Mouse (Mus musculus) hematopoietic stem cell, adult 5-6 weeks (primary cell): ENCODE results near the gene Csf2rb. TPM values are rescaled to one million over a fixed set of nuclear protein-coding genes. Genes with fewer than 3 reads are reported as not detected.
"Not testable (repeated sequence)": the region's sequence is repeated elsewhere in the genome, so short reads cannot be mapped to it uniquely, and the experiment has no call there.

Source experiments
- ATAC-seq, 2 experiments: fragments of 125-278 bp in 1 of 2; replicated peaks in 1 of 2; 2 replicates each; pipeline ENCODE4 v1.8.0; 2016 to 2017; ENCODE audit warnings: inconsistent platforms in 2 of 2, mild to moderate bottlenecking in 2 of 2, moderate number of reproducible peaks in 2 of 2, low read depth in 1 of 2, moderate TSS enrichment in 1 of 2; ENCODE audit not compliant: low FRiP score in 2 of 2, poor library complexity in 2 of 2, severe bottlenecking in 2 of 2, insufficient read depth in 1 of 2, low TSS enrichment in 1 of 2
- total RNA-seq: library from RNA; stranded (forward); fragments of 172-1452, 232-1000 nt; gene quantifications from 2 replicates; pipeline ENCODE4 v1.2.3, GENCODE M21; 2017

Csf2rb gene
- total RNA-seq, 1 experiment from 2014 or later: 21.4 TPM

GRCm38 (mm10) chr15:78320825-78321496 is 4.6 kb upstream of the Csf2rb start:
- ATAC-seq: peak; percentile 83 to 86

- no peak for ATAC-seq
These were observed 2.2 kb upstream of the Csf2rb start for GRCm38 (mm10) chr15:78323366-78323765.

- ATAC-seq: no peak
These were observed 1.3 kb upstream of the Csf2rb start for GRCm38 (mm10) chr15:78324294-78324693.

GRCm38 (mm10) chr15:78326747-78327146 is 1.2 kb downstream of the Csf2rb start:
- no peak for ATAC-seq

DNA sequence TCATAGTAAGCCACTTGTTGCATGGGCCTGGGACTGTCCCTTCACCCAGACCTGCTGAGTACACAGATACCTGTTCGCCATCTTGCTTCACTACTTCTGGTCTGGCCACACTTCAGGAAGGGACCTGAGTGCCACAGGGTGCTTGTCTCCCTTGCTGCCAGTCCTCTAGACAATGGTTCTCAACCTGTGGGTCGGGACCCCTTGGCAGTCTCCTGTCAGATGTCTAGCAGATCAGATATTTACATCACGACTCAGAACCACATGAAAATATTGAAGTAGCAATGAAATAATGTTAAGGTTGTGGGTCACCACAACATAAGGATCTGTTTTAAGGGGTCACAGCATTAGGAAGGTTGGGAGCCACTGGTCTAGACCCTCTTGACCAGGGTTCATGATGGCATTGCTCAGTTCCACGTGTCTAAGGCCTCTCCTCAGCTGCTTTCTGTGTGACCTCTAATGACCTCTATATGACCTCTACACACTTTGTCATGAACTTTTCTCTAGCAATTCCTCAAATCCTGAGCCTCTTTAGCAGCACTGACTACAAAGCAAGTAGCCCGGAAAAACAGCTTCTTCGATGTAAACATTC is 2.3 kb downstream of the Csf2rb start:
- not testable (repeated sequence) for ATAC-seq

- no peak for ATAC-seq
These were observed 3.1 kb downstream of the Csf2rb start for GRCm38 (mm10) chr15:78328520-78329097.

DNA sequence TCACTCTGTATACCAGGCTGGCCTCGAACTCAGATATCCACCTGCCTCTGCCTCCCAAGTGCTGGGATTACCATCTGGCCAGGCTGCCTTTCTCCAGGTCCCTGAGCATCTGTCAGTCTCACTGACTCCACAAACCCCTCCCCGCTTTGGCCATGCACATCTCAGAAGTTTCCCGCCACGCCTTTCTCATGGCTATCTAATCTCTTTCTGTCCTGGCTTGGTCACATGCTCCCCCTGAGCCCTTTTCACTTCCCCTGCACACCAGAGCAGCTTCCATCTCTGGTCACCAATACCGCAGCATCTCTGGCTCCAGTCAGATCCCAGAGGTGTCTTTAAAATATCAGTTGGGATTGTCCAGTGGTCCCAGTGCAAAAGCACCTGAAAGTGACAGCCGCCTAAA is 4.4 kb downstream of the Csf2rb start:
- not testable (repeated sequence) for ATAC-seq

GRCm38 (mm10) chr15:78330706-78331105 is 5.2 kb downstream of the Csf2rb start:
- no peak for ATAC-seq

GRCm38 (mm10) chr15:78331523-78332340 is 6.2 kb downstream of the Csf2rb start:
- peak; percentile 54 to 71; a peak in 2 of 4 replicates for ATAC-seq

GRCm38 (mm10) chr15:78332981-78333380 is 7.4 kb downstream of the Csf2rb start:
- no peak for ATAC-seq

GRCm38 (mm10) chr15:78334380-78334779 is 8.8 kb downstream of the Csf2rb start:
- no peak for ATAC-seq

- peak; percentile 77 to 81 for ATAC-seq
These were observed 14.3 kb downstream of the Csf2rb start for GRCm38 (mm10) chr15:78339627-78340423.

- ATAC-seq: not testable (repeated sequence)
These were observed 15.4 kb downstream of the Csf2rb start for GRCm38 (mm10) chr15:78340919-78341318.

DNA sequence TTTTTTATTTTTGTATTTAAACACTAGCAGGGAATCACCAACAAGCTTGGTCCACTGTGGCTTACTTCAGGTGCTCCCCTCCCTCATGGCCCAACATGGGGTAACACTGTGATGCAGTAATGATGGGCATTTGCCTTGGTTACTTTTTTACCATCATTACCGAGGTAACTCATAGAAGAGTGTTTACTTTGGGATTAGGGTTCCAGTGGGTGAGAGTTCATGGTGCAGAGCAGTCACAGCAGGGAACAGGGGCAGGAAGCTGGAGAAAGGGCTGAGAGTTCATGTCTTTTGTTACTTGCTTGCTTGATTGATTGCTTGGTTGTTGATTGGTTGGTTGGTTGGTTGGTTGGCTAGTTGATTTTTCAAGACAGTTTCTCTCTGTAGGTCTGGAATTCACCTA is 18.1 kb downstream of the Csf2rb start:
- no peak for ATAC-seq

- ATAC-seq: no peak
These were observed 19.0 kb downstream of the Csf2rb start for GRCm38 (mm10) chr15:78344567-78344966.

- ATAC-seq: no peak; a peak in 1 of 4 replicates
These were observed 26.1 kb downstream of the Csf2rb start for GRCm38 (mm10) chr15:78351586-78352165.

- ATAC-seq: no peak
These were observed 29.4 kb downstream of the Csf2rb start for GRCm38 (mm10) chr15:78354958-78355357.
